Mouse (Mus musculus): ENCODE results near the gene Pramef20. TPM values are rescaled to one million over a fixed set of nuclear protein-coding genes. Genes with fewer than 3 reads are reported as not detected.

Gene Pramef20
- polyA plus RNA-seq, 1 experiment from 2014 or later, result not detected

Other genes with a start within 250 kb of the Pramef20 start
- not detected in 2 replicates for gene Oog3, start 215.3 kb downstream of the Pramef20 start, polyA plus RNA-seq (2016; fragmentation: Nextera tagmentation; extraction: Ambion mirVana)
- not detected in 2 replicates for gene Oog2, start 187.2 kb downstream of the Pramef20 start, polyA plus RNA-seq (2016; fragmentation: Nextera tagmentation; extraction: Ambion mirVana)
- gene C87977, start 164.6 kb downstream of the Pramef20 start, polyA plus RNA-seq (2016; fragmentation: Nextera tagmentation; extraction: Ambion mirVana), result not detected in 2 replicates
- gene Pramel5, start 97.4 kb downstream of the Pramef20 start, polyA plus RNA-seq (2016; fragmentation: Nextera tagmentation; extraction: Ambion mirVana), result not detected in 2 replicates
- gene Gm13128, start 47.7 kb downstream of the Pramef20 start, polyA plus RNA-seq (2016; fragmentation: Nextera tagmentation; extraction: Ambion mirVana), result not detected in 2 replicates
- not detected in 2 replicates for gene Gm13119, start 20.0 kb downstream of the Pramef20 start, polyA plus RNA-seq (2016; fragmentation: Nextera tagmentation; extraction: Ambion mirVana)
- 0.06 and 0.12 TPM in 2 replicates for gene Pramef12, start 30.5 kb upstream of the Pramef20 start, polyA plus RNA-seq (2016; fragmentation: Nextera tagmentation; extraction: Ambion mirVana)
- gene 1700012P22Rik, start 60.8 kb upstream of the Pramef20 start, polyA plus RNA-seq (2016; fragmentation: Nextera tagmentation; extraction: Ambion mirVana), result not detected in 2 replicates
- not detected in 2 replicates for gene Gm9944, start 75.4 kb upstream of the Pramef20 start, polyA plus RNA-seq (2016; fragmentation: Nextera tagmentation; extraction: Ambion mirVana)
- gene Aadacl3, start 85.8 kb upstream of the Pramef20 start, polyA plus RNA-seq (2016; fragmentation: Nextera tagmentation; extraction: Ambion mirVana), result not detected in 2 replicates
- gene 9430007A20Rik, start 141.9 kb upstream of the Pramef20 start, polyA plus RNA-seq (2016; fragmentation: Nextera tagmentation; extraction: Ambion mirVana), result not detected in 2 replicates
- gene Gm13124, start 187.2 kb upstream of the Pramef20 start, polyA plus RNA-seq (2016; fragmentation: Nextera tagmentation; extraction: Ambion mirVana), result not detected in 2 replicates
- not detected in 2 replicates for gene Aadacl4, start 235.8 kb upstream of the Pramef20 start, polyA plus RNA-seq (2016; fragmentation: Nextera tagmentation; extraction: Ambion mirVana)

All from heart, embryonic 12.5 days (tissue).